Mouse (Mus musculus): ENCODE measurements at regions not wholly inside any gene's neighbourhood (a gene's known extent, or its start where the extent isn't known, plus 50 kb on each side); places are given as distances from the start of the nearest gene placed in this dataset.

- no peaks in the 10 kb centered on the region for H3K79me2 ChIP-seq (ENCODE audit: control insufficient read depth, insufficient read depth)
- no peak overlapping the region for H3K4me2 ChIP-seq (ENCODE audit: low read depth)
- no peak overlapping the region for H3K4me3 ChIP-seq
- no peak for TF ChIP-seq USF1 (IDR thresholded peaks at IDR 0.05; ENCODE audit: low read depth)
- TF ChIP-seq MAX (IDR thresholded peaks at IDR 0.05; ENCODE audit: low read depth) = no peak
- no peak for TF ChIP-seq CEBPB (IDR thresholded peaks at IDR 0.05; ENCODE audit: insufficient read depth, poor library complexity, severe bottlenecking)
- TF ChIP-seq MYOG (IDR thresholded peaks at IDR 0.05; ENCODE audit: control insufficient read depth in 1 of 3, insufficient read depth in 1 of 3, insufficient read length in 2 of 3, low read depth in 2 of 3) = no peak
- no peak for TF ChIP-seq SRF (IDR thresholded peaks at IDR 0.05; ENCODE audit: control insufficient read depth, insufficient read length, low read depth)
- TF ChIP-seq REST (IDR thresholded peaks at IDR 0.05; ENCODE audit: insufficient read depth, insufficient read length) = no peak
- no peak for TF ChIP-seq TCF3 (IDR thresholded peaks at IDR 0.05; ENCODE audit: insufficient read length, low read depth)
- TF ChIP-seq MYOD1 (IDR thresholded peaks at IDR 0.05; ENCODE audit: control insufficient read depth in 1 of 3, insufficient read length in 2 of 3, low read depth in 2 of 3) = no peak
- no peak for TF ChIP-seq TCF12 (IDR thresholded peaks at IDR 0.05; ENCODE audit: insufficient read depth, poor library complexity, severe bottlenecking)
- no peak for TF ChIP-seq POLR2A (IDR thresholded peaks at IDR 0.05; ENCODE audit: insufficient read length, low read depth)
- no peak for TF ChIP-seq E2F4 (IDR thresholded peaks at IDR 0.05; ENCODE audit: insufficient read depth)
- H3K27me3 ChIP-seq (ENCODE audit: control insufficient read depth, insufficient read depth, insufficient read length) = no peaks in the 10 kb centered on the region
- no peak overlapping the region for H3ac ChIP-seq (ENCODE audit: control insufficient read depth, insufficient read length)
- no peaks in the 10 kb centered on the region for H3K36me3 ChIP-seq (ENCODE audit: control insufficient read depth, insufficient read depth)
Observed at GRCm38 (mm10) chr15:63694150-63694549, 150.8 kb downstream of the Gsdmc2 start.

- Histone ChIP-seq H3K36me3 (ENCODE audit: control insufficient read depth, insufficient read depth) (no peaks in the 10 kb centered on the region), H3K27me3 (ENCODE audit: control insufficient read depth, insufficient read depth, insufficient read length) (no peaks in the 10 kb centered on the region), H3ac (ENCODE audit: control insufficient read depth, insufficient read length) (no peak overlapping the region), H3K79me2 (ENCODE audit: control insufficient read depth, insufficient read depth) (no peaks in the 10 kb centered on the region), H3K4me2 (ENCODE audit: low read depth) (no peak overlapping the region), H3K4me3 (no peak overlapping the region)
- TF ChIP-seq E2F4 (IDR thresholded peaks at IDR 0.05; ENCODE audit: insufficient read depth) = no peak
- no peak for TF ChIP-seq SRF (IDR thresholded peaks at IDR 0.05; ENCODE audit: control insufficient read depth, insufficient read length, low read depth)
- no peak for TF ChIP-seq POLR2AphosphoS2 (IDR thresholded peaks at IDR 0.05; ENCODE audit: insufficient read length, low read depth)
- no peak for TF ChIP-seq CEBPB (IDR thresholded peaks at IDR 0.05; ENCODE audit: insufficient read depth, poor library complexity, severe bottlenecking)
Observed at GRCm38 (mm10) chr15:63693561-63693960, 151.4 kb downstream of the Gsdmc2 start.

- Histone ChIP-seq H3K4me3 (no peak overlapping the region), H3ac (ENCODE audit: control insufficient read depth, insufficient read length) (no peak overlapping the region), H3K4me2 (ENCODE audit: low read depth) (no peak overlapping the region), H3K36me3 (ENCODE audit: control insufficient read depth, insufficient read depth) (no peaks in the 10 kb centered on the region), H3K79me2 (ENCODE audit: control insufficient read depth, insufficient read depth) (no peaks in the 10 kb centered on the region), H3K27me3 (ENCODE audit: control insufficient read depth, insufficient read depth, insufficient read length) (no peaks in the 10 kb centered on the region)
- TF ChIP-seq E2F4 (IDR thresholded peaks at IDR 0.05; ENCODE audit: insufficient read depth) (no peak), CEBPB (IDR thresholded peaks at IDR 0.05; ENCODE audit: insufficient read depth, poor library complexity, severe bottlenecking) (no peak), MYOG (IDR thresholded peaks at IDR 0.05; ENCODE audit: control insufficient read depth in 1 of 3, insufficient read depth in 1 of 3, insufficient read length in 2 of 3, low read depth in 2 of 3) (no peak), TCF3 (IDR thresholded peaks at IDR 0.05; ENCODE audit: insufficient read length, low read depth) (no peak), MAX (IDR thresholded peaks at IDR 0.05; ENCODE audit: low read depth) (no peak), TCF12 (IDR thresholded peaks at IDR 0.05; ENCODE audit: insufficient read depth, poor library complexity, severe bottlenecking) (no peak), USF1 (IDR thresholded peaks at IDR 0.05; ENCODE audit: low read depth) (no peak), REST (IDR thresholded peaks at IDR 0.05; ENCODE audit: insufficient read depth, insufficient read length) (no peak), SRF (IDR thresholded peaks at IDR 0.05; ENCODE audit: control insufficient read depth, insufficient read length, low read depth) (no peak), MYOD1 (IDR thresholded peaks at IDR 0.05; ENCODE audit: control insufficient read depth in 1 of 3, insufficient read length in 2 of 3, low read depth in 2 of 3) (no peak), POLR2AphosphoS2 (IDR thresholded peaks at IDR 0.05; ENCODE audit: insufficient read length, low read depth) (no peak), POLR2A (IDR thresholded peaks at IDR 0.05; ENCODE audit: insufficient read length, low read depth) (no peak)
Observed at GRCm38 (mm10) chr15:63692491-63693295, 152.3 kb downstream of the Gsdmc2 start.

- TF ChIP-seq USF1 (IDR thresholded peaks at IDR 0.05; ENCODE audit: low read depth) = no peak
- no peak for TF ChIP-seq MAX (IDR thresholded peaks at IDR 0.05; ENCODE audit: low read depth)
- no peak for TF ChIP-seq POLR2AphosphoS2 (IDR thresholded peaks at IDR 0.05; ENCODE audit: insufficient read length, low read depth)
- Histone ChIP-seq H3K27me3 (ENCODE audit: control insufficient read depth, insufficient read depth, insufficient read length) (no peaks in the 10 kb centered on the region), H3K36me3 (ENCODE audit: control insufficient read depth, insufficient read depth) (no peaks in the 10 kb centered on the region)
Observed at GRCm38 (mm10) chr15:63689788-63690575, 155.0 kb downstream of the Gsdmc2 start.

GRCm38 (mm10) chr15:63687852-63688251 lies 157.1 kb downstream of the Gsdmc2 start:
- Histone ChIP-seq H3K36me3 (ENCODE audit: control insufficient read depth, insufficient read depth) (no peaks in the 10 kb centered on the region), H3K4me2 (ENCODE audit: low read depth) (no peak overlapping the region), H3K79me2 (ENCODE audit: control insufficient read depth, insufficient read depth) (no peaks in the 10 kb centered on the region), H3ac (ENCODE audit: control insufficient read depth, insufficient read length) (no peak overlapping the region), H3K4me3 (no peak overlapping the region), H3K27me3 (ENCODE audit: control insufficient read depth, insufficient read depth, insufficient read length) (no peaks in the 10 kb centered on the region)
- TF ChIP-seq MAX (IDR thresholded peaks at IDR 0.05; ENCODE audit: low read depth) = no peak
- no peak for TF ChIP-seq POLR2AphosphoS2 (IDR thresholded peaks at IDR 0.05; ENCODE audit: insufficient read length, low read depth)
- no peak for TF ChIP-seq CEBPB (IDR thresholded peaks at IDR 0.05; ENCODE audit: insufficient read depth, poor library complexity, severe bottlenecking)
- TF ChIP-seq POLR2A (IDR thresholded peaks at IDR 0.05; ENCODE audit: insufficient read length, low read depth) = no peak
- TF ChIP-seq MYOG (IDR thresholded peaks at IDR 0.05; ENCODE audit: control insufficient read depth in 1 of 3, insufficient read depth in 1 of 3, insufficient read length in 2 of 3, low read depth in 2 of 3) = no peak
- TF ChIP-seq SRF (IDR thresholded peaks at IDR 0.05; ENCODE audit: control insufficient read depth, insufficient read length, low read depth) = no peak

More at GRCm38 (mm10) chr15:63689788-63690575, 155.0 kb downstream of the Gsdmc2 start:
- Histone ChIP-seq H3ac (ENCODE audit: control insufficient read depth, insufficient read length) (no peak overlapping the region), H3K4me2 (ENCODE audit: low read depth) (no peak overlapping the region), H3K4me3 (no peak overlapping the region), H3K79me2 (ENCODE audit: control insufficient read depth, insufficient read depth) (no peaks in the 10 kb centered on the region)
